Mouse (Mus musculus): ENCODE results near the gene Rad50.

GRCm38 (mm10) chr11:53642744-53643279, 64.3 kb downstream of the Rad50 start:
- TF ChIP-seq CTCF (conservative IDR thresholded peaks at IDR 0.05 in 1 of 2, IDR thresholded peaks at IDR 0.05 in 1 of 2; ENCODE audit: low read depth in 2 of 2, low read length in 2 of 2) = peak; percentile 45 to 56
- no peak for TF ChIP-seq MYC (IDR thresholded peaks at IDR 0.05; ENCODE audit: low read depth, low read length)
- no peak for TF ChIP-seq ZC3H11A (IDR thresholded peaks at IDR 0.05; ENCODE audit: low read depth, low read length)
- TF ChIP-seq POLR2A (IDR thresholded peaks at IDR 0.05; ENCODE audit: low read depth, low read length) = no peak
- no peak for TF ChIP-seq MAX (IDR thresholded peaks at IDR 0.05; ENCODE audit: low read length)
- no peak for TF ChIP-seq EP300 (IDR thresholded peaks at IDR 0.05; ENCODE audit: low read length)

All from CH12.LX (cell line).